Mouse (Mus musculus) intestine, postnatal 0 days (tissue): ENCODE measurements around the gene Bbs2. TPM values are rescaled to one million over a fixed set of nuclear protein-coding genes. Genes with fewer than 3 reads are reported as not detected.
A peak's percentile ranks its signal among the peaks of the same experiment; 100 is the strongest.

Experiments used
- ATAC-seq: fragments of 200-750 bp; cut with Nextera tagmentation; 2 replicates; pipeline ENCODE4 v1.8.0; 2017; ENCODE audit warnings: mild to moderate bottlenecking, moderate TSS enrichment, moderate library complexity
- H3K27ac ChIP-seq: fragments of 300-500 bp; sonication (generic); 2 replicates; pipeline ENCODE4 v1.5.1; 2014; ENCODE audit warnings: mild to moderate bottlenecking, low read depth, low read length, moderate library complexity
- H3K27me3 ChIP-seq: fragments of 300-500 bp; sonication (generic); replicated peaks from 2 replicates; pipeline ENCODE4 v1.6.1; 2014; ENCODE audit warnings: low read length, mixed read lengths; ENCODE audit not compliant: control insufficient read depth, insufficient read depth
- H3K36me3 ChIP-seq: fragments of 300-500 bp; sonication (generic); 2 replicates; pipeline ENCODE4 v1.6.1; 2014; ENCODE audit warnings: mild to moderate bottlenecking, moderate library complexity; ENCODE audit not compliant: control insufficient read depth, insufficient read depth
- H3K4me1 ChIP-seq: fragments of 300-500 bp; sonication (generic); replicated peaks from 2 replicates; pipeline ENCODE4 v1.6.1; 2014; ENCODE audit warnings: antibody characterized with exemption, low read length, mixed read lengths; ENCODE audit not compliant: control insufficient read depth, insufficient read depth
- H3K4me2 ChIP-seq: fragments of 300-500 bp; sonication (generic); replicated peaks from 2 replicates; pipeline ENCODE4 v1.6.1; 2014; ENCODE audit warnings: low read depth, mild to moderate bottlenecking, moderate library complexity
- H3K4me3 ChIP-seq: fragments of 300-500 bp; sonication (generic); 2 replicates; pipeline ENCODE4 v1.5.1; 2014; ENCODE audit warnings: low read depth, low read length
- H3K9ac ChIP-seq: fragments of 300-500 bp; sonication (generic); 2 replicates; pipeline ENCODE4 v1.6.1; 2014; ENCODE audit warnings: mild to moderate bottlenecking, low read depth, low read length
- H3K9me3 ChIP-seq: fragments of 300-500 bp; sonication (generic); 2 replicates; pipeline ENCODE4 v1.6.1; 2016; ENCODE audit warnings: mixed run types; ENCODE audit not compliant: control insufficient read depth
- CTCF ChIP-seq: sonication (generic); IDR thresholded peaks from 2 replicates; pipeline ENCODE4 v1.5.1; 2016; ENCODE audit warnings: low read depth, mild to moderate bottlenecking, control low read depth, antibody characterized with exemption, moderate library complexity
- WGBS: fragments of 180-500 bp; shearing (Covaris S2); extraction: QIAGEN DNeasy Blood & Tissue Kit; methylation state at CpG from one replicate; pipeline ENCODE4 v1.1.7; 2014; 5-methylcytosine and 5-hydroxymethylcytosine counted together
- polyA plus RNA-seq: library from polyadenylated mRNA; unstranded; fragments of >200 nt; fragmentation: Nextera tagmentation; extraction: Ambion mirVana; gene quantifications from 2 replicates; pipeline ENCODE4 v1.2.1, GENCODE M21; 2015

The Bbs2 gene
- polyA plus RNA-seq, 1 experiment from 2014 or later, result 4.6 TPM

DNA sequence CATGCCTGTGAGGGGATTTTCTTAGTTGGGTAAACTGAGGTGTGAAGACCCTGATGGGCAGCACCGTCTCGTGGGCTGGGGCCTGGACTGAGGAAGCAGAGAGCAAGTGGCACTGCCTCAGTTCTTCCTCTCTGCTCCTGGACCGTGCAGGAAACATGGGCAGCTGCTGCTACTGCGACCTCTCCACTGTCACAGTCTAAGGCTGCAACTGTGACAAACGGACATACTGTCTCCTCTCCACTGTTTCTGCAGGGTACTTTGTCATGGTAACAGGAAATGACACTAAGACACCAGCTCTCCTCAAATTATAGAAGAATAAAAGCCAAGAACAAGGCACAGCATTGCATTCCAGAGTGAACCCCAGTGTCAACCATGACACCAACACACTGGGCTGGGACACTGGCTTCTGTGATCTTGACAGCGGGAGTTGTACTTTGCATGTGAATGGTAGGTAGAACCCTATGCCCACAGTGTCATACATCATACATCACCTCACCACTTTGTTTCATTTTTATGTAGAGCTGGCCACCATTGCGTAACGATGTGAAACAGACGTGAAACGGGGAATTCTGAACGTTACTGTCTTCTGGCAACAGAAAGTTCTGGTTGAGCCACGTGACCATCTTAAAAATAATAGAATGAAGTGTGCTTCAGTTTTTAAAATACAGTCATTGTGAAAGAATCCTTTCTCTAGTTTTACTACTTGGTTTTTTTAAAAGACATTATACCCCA is 22.1 kb downstream of the Bbs2 start:
- Histone ChIP-seq H3K9ac (no peak overlapping the region), H3K27me3 (no peaks in the 10 kb centered on the region), H3K36me3 (no peaks in the 10 kb centered on the region), H3K27ac (no peak overlapping the region), H3K9me3 (no peaks in the 10 kb centered on the region), H3K4me1 (no peaks in the 10 kb centered on the region), H3K4me3 (no peak overlapping the region), H3K4me2 (no peak overlapping the region)
- no peak for TF ChIP-seq CTCF
- ATAC-seq, result no peak
- 86% methylated on average over 12 of the region's 12 CpGs for WGBS

DNA sequence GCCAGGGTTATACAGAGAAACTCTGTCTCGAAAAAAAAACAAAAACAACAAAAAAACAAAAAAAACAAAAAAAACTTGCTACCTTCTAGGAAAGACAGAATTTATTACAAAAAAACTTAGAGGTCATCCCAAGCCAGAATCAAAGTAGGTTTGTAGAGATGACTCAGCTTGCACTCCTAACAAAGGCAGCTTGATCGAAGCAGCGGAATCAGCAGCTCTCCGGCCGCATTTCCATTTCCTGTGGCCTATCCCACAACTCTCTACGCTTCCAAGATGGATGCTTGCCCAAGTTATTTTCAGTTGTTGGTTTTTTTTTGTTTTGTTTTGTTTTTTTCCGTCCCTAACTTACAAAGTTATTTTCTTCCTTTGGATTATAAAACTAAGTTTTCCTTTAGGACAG is 29.9 kb downstream of the Bbs2 start:
- H3K9ac ChIP-seq, result no peak overlapping the region
- no peak for TF ChIP-seq CTCF
- H3K9me3 ChIP-seq, result no peaks in the 10 kb centered on the region
- H3K27ac ChIP-seq, result no peak overlapping the region
- H3K4me1 ChIP-seq, result no peaks in the 10 kb centered on the region
- no peak overlapping the region for H3K4me3 ChIP-seq
- H3K36me3 ChIP-seq, result peaks cover 16% of the 10 kb centered on the region
- ATAC-seq, result no peak
- 96% methylated on average over 7 of the region's 7 CpGs for WGBS
- H3K27me3 ChIP-seq, result no peaks in the 10 kb centered on the region
- H3K4me2 ChIP-seq, result no peak overlapping the region

- no peak for ATAC-seq
- H3K4me2 ChIP-seq, result no peak overlapping the region
- no peaks in the 10 kb centered on the region for H3K9me3 ChIP-seq
- H3K27ac ChIP-seq, result no peak overlapping the region
- no peak overlapping the region for H3K4me3 ChIP-seq
- WGBS, result 83% methylated on average over 11 of the region's 11 CpGs
- no peak for TF ChIP-seq CTCF
- no peaks in the 10 kb centered on the region for H3K4me1 ChIP-seq
- no peak overlapping the region for H3K9ac ChIP-seq
- H3K27me3 ChIP-seq, result no peaks in the 10 kb centered on the region
- H3K36me3 ChIP-seq, result peaks cover 35% of the 10 kb centered on the region
Measured at GRCm38 (mm10) chr8:94066121-94066863, 32.4 kb downstream of the Bbs2 start.

- no peaks in the 10 kb centered on the region for H3K4me1 ChIP-seq
- no peak overlapping the region for H3K4me2 ChIP-seq
- 67% methylated on average over 6 of the region's 6 CpGs for WGBS
- H3K9me3 ChIP-seq, result no peaks in the 10 kb centered on the region
- H3K36me3 ChIP-seq, result peaks cover 57% of the 10 kb centered on the region
- no peak overlapping the region for H3K4me3 ChIP-seq
- ATAC-seq, result no peak
- H3K27me3 ChIP-seq, result no peaks in the 10 kb centered on the region
- TF ChIP-seq CTCF, result peak; percentile 83
- no peak overlapping the region for H3K9ac ChIP-seq
- H3K27ac ChIP-seq, result no peak overlapping the region
Measured at GRCm38 (mm10) chr8:94057157-94057854, 41.4 kb downstream of the Bbs2 start.

- no peaks in the 10 kb centered on the region for H3K4me1 ChIP-seq
- no peak overlapping the region for H3K4me2 ChIP-seq
- H3K27ac ChIP-seq, result no peak overlapping the region
- no peaks in the 10 kb centered on the region for H3K27me3 ChIP-seq
- no peak overlapping the region for H3K9ac ChIP-seq
- 89% methylated on average over 12 of the region's 12 CpGs for WGBS
- ATAC-seq, result no peak
- H3K36me3 ChIP-seq, result peaks cover 37% of the 10 kb centered on the region
- no peak overlapping the region for H3K4me3 ChIP-seq
- H3K9me3 ChIP-seq, result no peaks in the 10 kb centered on the region
- TF ChIP-seq CTCF, result no peak
Measured at GRCm38 (mm10) chr8:94052696-94053095, 46.0 kb downstream of the Bbs2 start.

DNA sequence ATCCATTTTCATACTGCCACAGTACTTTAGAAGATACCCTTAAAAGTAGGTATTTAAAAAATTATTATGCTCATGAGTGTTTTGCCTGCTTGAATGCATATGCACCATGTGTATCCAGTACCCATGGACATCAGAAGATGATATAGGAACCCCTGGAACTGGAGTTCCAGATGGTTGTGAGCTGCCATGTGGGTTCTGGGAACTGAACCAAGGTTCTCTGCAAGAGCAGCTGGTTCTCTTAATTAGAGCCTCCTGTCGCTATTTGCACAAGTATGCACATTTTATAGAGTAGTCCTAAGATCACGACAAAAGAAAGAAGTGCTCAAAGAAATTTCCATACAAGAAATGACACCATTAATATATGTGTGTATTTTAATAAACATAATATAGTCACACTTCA is 50.9 kb downstream of the Bbs2 start:
- Histone ChIP-seq H3K9ac (no peak overlapping the region), H3K9me3 (no peaks in the 10 kb centered on the region), H3K4me1 (no peaks in the 10 kb centered on the region), H3K27me3 (no peaks in the 10 kb centered on the region), H3K4me3 (no peak overlapping the region), H3K36me3 (peaks cover 3% of the 10 kb centered on the region), H3K27ac (no peak overlapping the region), H3K4me2 (no peak overlapping the region)
- no peak for TF ChIP-seq CTCF
- 67% methylated on average over 2 of the region's 2 CpGs for WGBS
- no peak for ATAC-seq
